Mouse (Mus musculus): ENCODE data around the gene Tmem217. TPM values are rescaled to one million over a fixed set of nuclear protein-coding genes. Genes with fewer than 3 reads are reported as not detected.
"Not testable (repeated sequence)": the region's sequence is repeated elsewhere in the genome, so short reads cannot be mapped to it uniquely, and the experiment has no call there.

The Tmem217 gene
- polyA plus RNA-seq, 2 experiments from 2014 or later, result 0.57 to 2.0 TPM

- no peak for ATAC-seq
Measured at GRCm38 (mm10) chr17:29502005-29502668, 50.0 kb downstream of the Tmem217 start.

- peak; percentile 66 for ATAC-seq
Measured at GRCm38 (mm10) chr17:29500802-29501469, 51.2 kb downstream of the Tmem217 start.

- ATAC-seq, result no peak
Measured at GRCm38 (mm10) chr17:29500243-29500740, 51.9 kb downstream of the Tmem217 start.

- no peak for ATAC-seq
Measured at GRCm38 (mm10) chr17:29499511-29499910, 52.7 kb downstream of the Tmem217 start.

GRCm38 (mm10) chr17:29498952-29499351, 53.2 kb downstream of the Tmem217 start:
- ATAC-seq, result not testable (repeated sequence)

GRCm38 (mm10) chr17:29498028-29498427, 54.2 kb downstream of the Tmem217 start:
- ATAC-seq, result no peak

- ATAC-seq, result not testable (repeated sequence)
Measured at GRCm38 (mm10) chr17:29497481-29497880, 54.7 kb downstream of the Tmem217 start.

- no peak for ATAC-seq
Measured at GRCm38 (mm10) chr17:29497071-29497354, 55.2 kb downstream of the Tmem217 start.

GRCm38 (mm10) chr17:29496211-29497070, 55.7 kb downstream of the Tmem217 start:
- no peak for ATAC-seq

GRCm38 (mm10) chr17:29494732-29495076, 57.5 kb downstream of the Tmem217 start:
- ATAC-seq, result no peak

- peak; percentile 45 for ATAC-seq
Measured at GRCm38 (mm10) chr17:29494062-29494731, 58.0 kb downstream of the Tmem217 start.

- ATAC-seq, result no peak
Measured at GRCm38 (mm10) chr17:29493461-29493980, 58.7 kb downstream of the Tmem217 start.

GRCm38 (mm10) chr17:29492269-29493191, 59.7 kb downstream of the Tmem217 start:
- ATAC-seq, result peak; percentile 15

GRCm38 (mm10) chr17:29491591-29492268, 60.5 kb downstream of the Tmem217 start:
- ATAC-seq, result no peak

GRCm38 (mm10) chr17:29490713-29491581, 61.2 kb downstream of the Tmem217 start, which contains the start of gene Pim1:
Gene Pim1, plus strand, starts transcription at chr17:29490753.
- ATAC-seq, result peak; percentile 13

- peak; percentile 40 for ATAC-seq
Measured at GRCm38 (mm10) chr17:29489971-29490712, 62.0 kb downstream of the Tmem217 start.

GRCm38 (mm10) chr17:29488978-29489970, 62.9 kb downstream of the Tmem217 start:
- no peak for ATAC-seq
